Mouse (Mus musculus): ENCODE results near the gene Klrb1a.

Gene Klrb1a

GRCm38 (mm10) chr6:128599555-128599954, 23.8 kb downstream of the Klrb1a start:
- DNase-seq, result no peak

DNA sequence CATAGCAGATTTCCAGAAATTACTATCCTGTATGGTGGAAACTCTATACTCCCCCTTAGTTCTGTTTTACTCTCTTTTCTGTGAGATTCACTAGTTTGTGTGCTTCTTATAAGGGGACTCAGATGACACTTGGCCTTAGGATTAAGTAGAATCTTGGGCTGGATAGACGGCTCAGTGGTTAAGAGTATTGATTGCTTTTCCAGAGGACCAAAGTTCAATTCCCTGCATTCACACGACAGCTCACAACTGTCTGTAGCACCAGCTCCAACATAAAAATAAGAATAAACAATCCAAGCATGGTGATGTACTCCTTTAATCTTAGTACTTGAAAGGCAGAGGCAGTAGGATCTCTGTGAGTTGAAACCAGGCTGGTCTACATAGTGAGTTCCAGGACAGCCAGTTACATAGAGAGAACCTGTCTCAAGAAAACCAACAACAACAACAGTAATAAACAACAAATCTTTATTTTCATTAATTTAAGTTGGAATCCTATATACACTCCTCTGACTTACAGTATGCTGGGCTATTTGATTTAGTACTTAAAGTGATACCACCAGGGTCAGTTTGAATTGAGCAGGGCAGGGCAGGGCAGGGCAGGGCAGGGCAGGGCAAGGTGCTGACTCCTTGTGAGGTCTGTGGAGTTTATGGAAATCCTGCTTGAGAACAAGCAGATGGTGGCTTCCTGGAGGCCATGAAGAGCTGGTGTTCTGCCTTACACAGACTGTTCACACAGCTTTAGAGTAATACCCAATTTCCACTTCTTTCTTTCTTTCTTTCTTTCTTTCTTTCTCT, 24.9 kb downstream of the Klrb1a start:
- DNase-seq, result no peak

GRCm38 (mm10) chr6:128597121-128597522, 26.2 kb downstream of the Klrb1a start:
- peak; percentile 67 for DNase-seq

- no peak for DNase-seq
Observed at GRCm38 (mm10) chr6:128594651-128595050, 28.7 kb downstream of the Klrb1a start.

- no peak for DNase-seq
Observed at GRCm38 (mm10) chr6:128589426-128589825, 33.9 kb downstream of the Klrb1a start.

GRCm38 (mm10) chr6:128587619-128588018, 35.7 kb downstream of the Klrb1a start:
- no peak for DNase-seq

GRCm38 (mm10) chr6:128585642-128586245, 37.6 kb downstream of the Klrb1a start:
- no peak for DNase-seq

GRCm38 (mm10) chr6:128584070-128584660, 39.2 kb downstream of the Klrb1a start:
- DNase-seq, result peak; percentile 74

- DNase-seq, result no peak
Observed at GRCm38 (mm10) chr6:128581508-128581907, 41.8 kb downstream of the Klrb1a start, which contains the start of gene A2ml1. Gene A2ml1 (minus strand): TSS chr6:128581608.

- DNase-seq, result no peak
Observed at GRCm38 (mm10) chr6:128577301-128577700, 46.0 kb downstream of the Klrb1a start.

DNA sequence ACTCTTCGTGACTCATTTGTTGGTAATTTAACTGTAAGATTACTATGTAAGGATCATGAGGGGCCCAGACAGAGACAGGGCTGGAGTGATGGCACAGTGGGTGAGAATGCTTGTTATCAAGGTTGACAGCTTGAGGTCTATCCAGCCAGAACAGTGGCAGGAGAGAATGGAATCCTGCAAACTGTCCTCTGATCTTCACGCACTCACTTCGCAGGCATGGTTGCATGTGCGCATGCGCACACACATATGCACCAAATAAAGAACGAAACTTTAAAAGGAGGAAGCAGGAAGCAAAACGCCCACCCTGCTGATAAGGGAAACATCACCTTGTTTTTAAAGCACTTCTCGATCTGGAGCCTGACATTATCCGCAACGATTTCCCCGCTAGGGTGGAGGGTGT, 56.7 kb downstream of the Klrb1a start:
- no peak for DNase-seq

Measured in embryo, embryonic 11 days (tissue).